Mouse (Mus musculus) heart, embryonic 14.5 days (tissue): Measurements from ENCODE around the gene Atp5d. TPM values are rescaled to one million over a fixed set of nuclear protein-coding genes. Genes with fewer than 3 reads are reported as not detected.
A peak's percentile ranks its signal among the peaks of the same experiment; 100 is the strongest.

ENCODE experiments used
- ATAC-seq: fragments of 200-750 bp; cut with Nextera tagmentation; 2 replicates; pipeline ENCODE4 v1.8.0; 2017; ENCODE audit warnings: low read depth, moderate TSS enrichment; ENCODE audit not compliant: insufficient number of reproducible peaks, insufficient read depth, low FRiP score
- H3K27ac ChIP-seq, 2 experiments: fragments of 200-500 bp in 1 of 2; fragments of 300-500 bp in 1 of 2; sonication (generic) in 1 of 2; replicated peaks in 1 of 2; 2 replicates each; pipeline ENCODE4 v1.5.1; 2012 to 2014; ENCODE audit warnings: low read depth in 2 of 2, low read length in 2 of 2, control low read depth in 1 of 2, mild to moderate bottlenecking in 1 of 2, mixed read lengths in 1 of 2; ENCODE audit not compliant: control insufficient read depth in 1 of 2, insufficient read depth in 1 of 2
- H3K27me3 ChIP-seq: fragments of 300-500 bp; sonication (generic); 2 replicates; pipeline ENCODE4 v1.6.1; 2014; ENCODE audit warnings: mild to moderate bottlenecking, low read length, control low read depth; ENCODE audit not compliant: control insufficient read depth, insufficient read depth
- H3K36me3 ChIP-seq: fragments of 300-500 bp; sonication (generic); 2 replicates; pipeline ENCODE4 v1.6.1; 2014; ENCODE audit warnings: mild to moderate bottlenecking, control low read depth, low read length, mixed read lengths; ENCODE audit not compliant: control insufficient read depth, insufficient read depth
- H3K4me1 ChIP-seq, 2 experiments: fragments of 200-500 bp in 1 of 2; fragments of 300-500 bp in 1 of 2; sonication (generic) in 1 of 2; 2 replicates each; pipeline ENCODE4 v1.6.1; 2012 to 2014; ENCODE audit warnings: low read length in 2 of 2, control low read depth in 1 of 2, mixed read lengths in 1 of 2; ENCODE audit not compliant: control insufficient read depth in 2 of 2, insufficient read depth in 2 of 2
- H3K4me2 ChIP-seq: fragments of 300-500 bp; sonication (generic); 2 replicates; pipeline ENCODE4 v1.6.1; 2014; ENCODE audit warnings: mild to moderate bottlenecking, low read length
- H3K4me3 ChIP-seq, 2 experiments: fragments of 200-500 bp in 1 of 2; fragments of 300-500 bp in 1 of 2; sonication (generic) in 1 of 2; 2 replicates each; pipeline ENCODE4 v1.5.1; 2012 to 2014; ENCODE audit warnings: low read length in 2 of 2, mild to moderate bottlenecking in 2 of 2, control low read depth in 1 of 2, low read depth in 1 of 2, moderate library complexity in 1 of 2; ENCODE audit not compliant: control insufficient read depth in 1 of 2, insufficient read depth in 1 of 2
- H3K9ac ChIP-seq: fragments of 300-500 bp; sonication (generic); 2 replicates; pipeline ENCODE4 v1.6.1; 2014; ENCODE audit warnings: mild to moderate bottlenecking, low read length
- H3K9me3 ChIP-seq: fragments of 300-500 bp; sonication (generic); 2 replicates; pipeline ENCODE4 v1.6.1; 2016; ENCODE audit warnings: low read length, control low read depth; ENCODE audit not compliant: control insufficient read depth
- WGBS: fragments of 180-500 bp; shearing (Covaris S2); extraction: QIAGEN DNeasy Blood & Tissue Kit; methylation state at CpG from one replicate; pipeline ENCODE4 v1.1.7; 2014; 5-methylcytosine and 5-hydroxymethylcytosine counted together
- polyA plus RNA-seq: library from polyadenylated mRNA; unstranded; fragments of >200 nt; fragmentation: Nextera tagmentation; extraction: Ambion mirVana; gene quantifications from 2 replicates; pipeline ENCODE4 v1.2.1, GENCODE M21; 2014

The Atp5d gene
- polyA plus RNA-seq, 1 experiment from 2014 or later = 1,015 TPM

DNA sequence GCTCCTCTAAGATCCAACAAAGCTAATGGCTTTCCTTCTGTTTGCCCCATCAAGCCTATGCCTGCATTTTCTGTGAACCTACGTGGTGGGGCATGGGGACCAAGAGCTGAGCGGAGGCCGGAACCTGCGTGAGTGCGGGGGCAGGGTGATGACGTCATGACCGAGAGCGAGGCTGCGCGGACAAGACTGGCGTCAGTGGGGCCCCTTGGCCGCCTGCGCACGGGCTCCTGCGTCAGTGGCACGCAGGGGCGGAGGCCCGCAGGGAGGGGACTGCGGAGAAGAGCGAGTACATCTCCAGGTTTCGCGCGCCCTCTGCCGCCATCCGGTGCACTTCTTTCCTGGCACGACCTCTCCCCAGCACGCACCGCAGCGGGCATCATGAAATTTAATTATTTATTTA, 2.8 kb downstream of the Atp5d start:
- peak overlapping the region; percentile 70 for H3K9ac ChIP-seq
- peaks cover 34% of the 10 kb centered on the region for H3K36me3 ChIP-seq
- peaks cover 17 to 55% of the 10 kb centered on the region in 2 experiments for H3K4me1 ChIP-seq
- 0% methylated on average over 29 of the region's 29 CpGs for WGBS
- H3K4me3 ChIP-seq = peak overlapping the region; percentile 12 to 69
- peak overlapping the region; percentile 96 for H3K4me2 ChIP-seq
- H3K27me3 ChIP-seq = peaks cover 21% of the 10 kb centered on the region
- H3K27ac ChIP-seq = peak overlapping the region; percentile 46 to 82
- ATAC-seq = peak; percentile 72
- H3K9me3 ChIP-seq = no peaks in the 10 kb centered on the region

DNA sequence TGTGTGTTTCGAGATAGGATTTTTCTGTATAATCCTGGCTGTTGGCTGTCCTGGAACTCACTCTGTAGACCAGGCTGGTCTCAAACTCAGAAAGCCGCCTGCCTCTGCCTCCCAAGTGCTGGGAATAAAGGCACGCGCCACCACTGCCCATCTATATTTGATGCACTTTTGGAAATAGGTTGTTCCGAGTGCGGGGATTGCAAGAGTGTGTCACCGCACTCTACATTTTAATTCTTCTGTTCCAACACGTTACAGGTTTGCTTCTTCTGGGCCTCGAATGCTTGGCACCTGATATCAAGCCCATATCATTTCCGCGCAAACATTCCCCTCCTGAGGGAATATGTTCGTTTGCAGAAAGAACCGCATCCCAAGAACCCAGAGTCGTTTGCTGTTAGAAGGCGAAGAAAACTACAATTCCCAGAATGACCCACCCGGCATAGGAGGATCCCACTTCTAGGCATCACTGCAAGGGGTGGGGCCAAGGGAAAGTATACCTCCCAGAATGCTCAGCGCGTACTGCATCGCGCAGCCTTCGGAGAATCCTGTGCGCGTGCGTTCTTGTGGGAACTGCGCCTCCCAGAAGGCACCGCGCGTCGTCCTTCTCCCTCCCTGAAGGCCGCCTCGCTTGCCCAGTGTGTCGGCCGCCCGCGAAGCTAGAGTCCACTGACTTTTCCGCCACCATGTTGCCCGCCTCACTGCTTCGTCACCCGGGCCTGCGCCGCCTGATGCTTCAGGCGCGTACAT, 3.5 kb downstream of the Atp5d start:
- peaks cover 21 to 56% of the 10 kb centered on the region in 2 experiments for H3K4me1 ChIP-seq

GRCm38 (mm10) chr10:80142530-80142925, 4.1 kb downstream of the Atp5d start:
- peak overlapping the region; percentile 96 for H3K4me2 ChIP-seq
- peak overlapping the region; percentile 96 for H3K9ac ChIP-seq
- WGBS = 2% methylated on average over 15 of the region's 15 CpGs
- ATAC-seq = no peak
- H3K27me3 ChIP-seq = peaks cover 8% of the 10 kb centered on the region
- peaks cover 40% of the 10 kb centered on the region for H3K36me3 ChIP-seq
- H3K4me1 ChIP-seq = peaks cover 23 to 56% of the 10 kb centered on the region in 2 experiments
- H3K4me3 ChIP-seq = peak overlapping the region; percentile 56 to 69
- H3K27ac ChIP-seq = peak overlapping the region; percentile 67 to 82
- H3K9me3 ChIP-seq = no peaks in the 10 kb centered on the region

More for the DNA sequence above, 3.5 kb downstream of the Atp5d start:
- Histone ChIP-seq H3K4me3 (peak overlapping the region; percentile 56 to 69), H3K4me2 (peak overlapping the region; percentile 96), H3K9me3 (no peaks in the 10 kb centered on the region), H3K27me3 (peaks cover 14% of the 10 kb centered on the region), H3K27ac (peak overlapping the region; percentile 67 to 82), H3K36me3 (peaks cover 40% of the 10 kb centered on the region), H3K9ac (peak overlapping the region; percentile 96)
- WGBS = 1% methylated on average over 43 of the region's 43 CpGs
- peak; percentile 81 for ATAC-seq

- Histone ChIP-seq H3K4me2 (peak overlapping the region; percentile 96; the same call in 1 of the 2 replicates), H3K27ac (no peak overlapping the region), H3K9me3 (no peaks in the 10 kb centered on the region), H3K27me3 (no peaks in the 10 kb centered on the region), H3K36me3 (peaks cover 40% of the 10 kb centered on the region), H3K4me1 (peaks cover 19 to 49% of the 10 kb centered on the region in 2 experiments), H3K9ac (no peak overlapping the region), H3K4me3 (no peak overlapping the region)
- 94% methylated on average over 7 of the region's 7 CpGs for WGBS
- ATAC-seq = no peak
Measured at GRCm38 (mm10) chr10:80143664-80144063, 5.2 kb downstream of the Atp5d start.

DNA sequence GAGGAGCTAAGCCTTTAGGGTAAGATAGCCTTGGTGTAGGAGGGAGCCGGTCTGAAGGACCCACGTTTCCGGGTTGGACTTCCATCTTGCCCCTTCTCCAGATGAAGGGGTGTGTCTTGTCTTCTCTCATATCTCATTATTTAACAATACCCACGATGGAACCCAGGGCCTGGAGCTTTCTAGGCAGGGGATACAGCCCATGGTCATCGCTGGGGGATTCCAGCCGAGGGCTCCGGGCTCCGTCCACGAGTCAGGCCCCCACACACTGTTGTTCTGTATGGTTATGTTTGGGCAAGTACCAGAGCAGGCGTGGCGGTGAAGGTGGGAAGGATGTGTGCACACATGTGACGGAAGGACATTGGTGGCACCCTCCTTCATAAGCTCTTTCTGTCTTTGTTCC, 5.7 kb downstream of the Atp5d start:
- H3K9me3 ChIP-seq = no peaks in the 10 kb centered on the region
- 91% methylated on average over 12 of the region's 12 CpGs for WGBS
- ATAC-seq = no peak
- no peak overlapping the region for H3K4me3 ChIP-seq
- peaks cover 19 to 47% of the 10 kb centered on the region in 2 experiments for H3K4me1 ChIP-seq
- no peaks in the 10 kb centered on the region for H3K27me3 ChIP-seq
- H3K9ac ChIP-seq = no peak overlapping the region
- H3K36me3 ChIP-seq = peaks cover 40% of the 10 kb centered on the region
- H3K27ac ChIP-seq = no peak overlapping the region
- 0 out of 2 replicates have a peak overlapping the region, but pooled peaks have one; percentile 96 for H3K4me2 ChIP-seq

DNA sequence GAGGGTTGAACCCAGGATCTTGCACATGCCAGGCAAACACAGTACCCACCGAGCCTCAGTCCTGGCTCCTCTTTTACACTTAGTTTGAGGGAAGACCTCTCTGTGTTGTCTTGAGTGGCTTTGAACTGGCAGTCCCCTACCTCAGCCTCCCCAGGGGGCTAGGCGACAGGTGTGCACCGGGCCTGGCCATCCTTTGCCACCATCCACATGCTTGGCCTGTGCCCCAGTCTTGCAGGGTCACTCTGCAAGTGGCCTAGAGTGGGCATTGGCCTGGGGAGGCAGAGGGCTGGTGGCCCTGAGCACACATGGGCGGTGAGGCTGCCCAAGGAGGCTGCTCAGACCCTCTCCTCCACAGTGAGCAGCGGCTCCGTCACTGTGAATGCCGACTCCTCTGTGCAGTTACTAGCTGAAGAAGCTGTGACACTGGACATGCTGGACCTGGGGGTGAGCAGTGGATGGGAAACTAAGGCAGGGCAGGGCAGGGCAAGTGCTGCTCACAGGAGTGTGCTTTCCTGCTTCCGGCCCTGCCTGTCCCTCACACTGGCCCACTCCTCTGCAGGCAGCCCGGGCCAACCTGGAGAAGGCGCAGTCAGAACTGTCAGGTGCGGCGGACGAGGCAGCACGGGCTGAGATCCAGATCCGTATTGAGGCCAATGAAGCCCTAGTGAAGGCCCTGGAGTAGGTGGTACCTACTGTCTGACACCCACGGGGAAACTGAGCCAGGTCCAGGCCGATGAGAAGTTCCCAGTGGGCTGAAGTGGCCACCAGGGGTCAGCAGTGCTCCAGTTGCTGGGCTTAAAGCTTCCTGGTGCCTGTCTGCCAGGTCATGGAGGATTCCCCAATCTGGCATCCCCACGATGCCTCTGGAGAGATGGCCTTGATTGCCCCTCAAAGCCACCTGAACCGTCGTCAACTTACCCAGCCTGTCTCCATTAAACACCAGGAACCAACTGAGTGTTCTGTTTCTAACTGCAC, 6.7 kb downstream of the Atp5d start:
- Histone ChIP-seq H3K4me2 (peak overlapping the region; percentile 25; the same call in 1 of the 2 replicates), H3K4me1 (peaks cover 19 to 43% of the 10 kb centered on the region in 2 experiments), H3K4me3 (no peak overlapping the region), H3K27ac (peak overlapping the region in 1 of 2 experiments; percentile 99; a peak in 1 of 4 replicates), H3K36me3 (peaks cover 46% of the 10 kb centered on the region), H3K9me3 (no peaks in the 10 kb centered on the region), H3K27me3 (no peaks in the 10 kb centered on the region), H3K9ac (peak overlapping the region; percentile 99; the same call in 1 of the 2 replicates)
- ATAC-seq = no peak
- 67% methylated on average over 20 of the region's 20 CpGs for WGBS

DNA sequence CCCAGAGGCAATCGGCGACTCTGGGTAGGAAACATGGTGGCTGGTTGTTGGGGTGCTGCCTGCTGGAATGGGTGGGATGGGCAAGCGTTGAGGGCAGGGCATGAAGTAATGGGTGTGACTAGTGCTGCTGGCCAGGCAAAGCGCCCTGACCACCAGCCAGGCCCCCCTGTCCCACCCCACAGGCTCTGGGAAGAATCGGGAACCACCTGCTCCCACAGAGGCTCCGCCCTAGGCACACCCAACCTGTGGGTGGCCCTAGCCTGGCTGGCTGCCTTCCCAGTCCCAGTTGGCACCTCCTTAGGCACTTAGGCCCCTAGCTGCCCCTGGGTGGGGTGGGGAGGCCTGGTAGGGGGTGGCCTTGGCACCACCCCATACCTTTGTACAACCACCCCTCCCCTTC, 7.5 kb downstream of the Atp5d start:
- Histone ChIP-seq H3K9me3 (no peaks in the 10 kb centered on the region), H3K27ac (peak overlapping the region in 1 of 2 experiments; percentile 99; a peak in 2 of 4 replicates), H3K4me2 (peak overlapping the region; percentile 25), H3K27me3 (no peaks in the 10 kb centered on the region), H3K36me3 (peaks cover 51% of the 10 kb centered on the region), H3K9ac (peak overlapping the region; percentile 99), H3K4me3 (no peak overlapping the region), H3K4me1 (peaks cover 19 to 43% of the 10 kb centered on the region in 2 experiments)
- ATAC-seq = no peak
- 75% methylated on average over 6 of the region's 6 CpGs for WGBS
